Mouse (Mus musculus) liver, adult 10 weeks (tissue): ENCODE measurements around the gene Folr1. TPM values are rescaled to one million over a fixed set of nuclear protein-coding genes. Genes with fewer than 3 reads are reported as not detected.

Source experiments
- polyA plus RNA-seq: library from polyadenylated mRNA; stranded (reverse); fragments of 350-450 nt; fragmentation: Illumina TruSeq; extraction: RNeasy Lipid Tissue Mini Kit (QIAGEN cat#74804); gene quantifications from one replicate; pipeline ENCODE4 v1.2.3, GENCODE M21; 2014; ENCODE audit warnings: low read depth, low replicate concordance

Gene Folr1
- polyA plus RNA-seq, result not detected

GRCm38 (mm10) chr7:101870629-101871028 is at the start of gene Folr1:
Folr1 (minus strand) TSS chr7:101870788.

GRCm38 (mm10) chr7:101906287-101906681 is 35.7 kb upstream of the Folr1 start, which contains the start of gene Tomt:
Tomt (minus strand) TSS chr7:101906359.

GRCm38 (mm10) chr7:101905561-101906286 is 35.1 kb upstream of the Folr1 start, which contains the start of gene Lamtor1:
Lamtor1 (plus strand) TSS chr7:101905904.

GRCm38 (mm10) chr7:101863415-101863814 is 7.2 kb downstream of the Folr1 start, which contains the start of gene Anapc15:
Anapc15 (plus strand) TSS chr7:101863715.

GRCm38 (mm10) chr7:101857094-101857493 is 13.5 kb downstream of the Folr1 start, which contains the start of gene Folr2:
Folr2 (minus strand) TSS chr7:101857194.

GRCm38 (mm10) chr7:101837606-101838471 is 32.7 kb downstream of the Folr1 start, which contains the start of gene Inppl1:
Inppl1 (minus strand) TSS chr7:101838229.

GRCm38 (mm10) chr7:101817861-101818401 is 52.7 kb downstream of the Folr1 start, which contains the start of gene Phox2a:
Phox2a (plus strand) TSS chr7:101818313.

Other genes starting within 250 kb of the Folr1 start
- gene Clpb, start 207.2 kb downstream of the Folr1 start, polyA plus RNA-seq, result 5.5 TPM
- gene Phox2a, start 52.5 kb downstream of the Folr1 start, polyA plus RNA-seq, result not detected
- gene Inppl1, start 32.6 kb downstream of the Folr1 start, polyA plus RNA-seq, result 8.3 TPM
- 6.8 TPM for gene Folr2, start 13.6 kb downstream of the Folr1 start, polyA plus RNA-seq
- gene Anapc15, start 7.1 kb downstream of the Folr1 start, polyA plus RNA-seq, result 11.5 TPM
- gene Lamtor1, start 35.1 kb upstream of the Folr1 start, polyA plus RNA-seq, result 9.2 TPM
- not detected for gene Tomt, start 35.6 kb upstream of the Folr1 start, polyA plus RNA-seq
- gene Lrrc51, start 63.1 kb upstream of the Folr1 start, polyA plus RNA-seq, result 2.3 TPM
- 11.2 TPM for gene Numa1, start 63.3 kb upstream of the Folr1 start, polyA plus RNA-seq
- 21.1 TPM for gene Il18bp, start 147.9 kb upstream of the Folr1 start, polyA plus RNA-seq
- gene Rnf121, start 194.7 kb upstream of the Folr1 start, polyA plus RNA-seq, result 12.2 TPM
- 4.1 TPM for gene Xndc1, start 194.7 kb upstream of the Folr1 start, polyA plus RNA-seq
- not detected for gene Xntrpc, start 194.9 kb upstream of the Folr1 start, polyA plus RNA-seq
- gene Trpc2, start 212.3 kb upstream of the Folr1 start, polyA plus RNA-seq, result not detected
- gene Art1, start 231.0 kb upstream of the Folr1 start, polyA plus RNA-seq, result not detected
- gene Art5, start 238.7 kb upstream of the Folr1 start, polyA plus RNA-seq, result not detected
- not detected for gene Chrna10, start 246.0 kb upstream of the Folr1 start, polyA plus RNA-seq